Mouse (Mus musculus): Measurements from ENCODE around the gene Ngb. TPM values are rescaled to one million over a fixed set of nuclear protein-coding genes. Genes with fewer than 3 reads are reported as not detected.

The Ngb gene
- total and polyA plus RNA-seq, 3 experiments, result not detected

- Histone ChIP-seq H3K4me2 (ENCODE audit: insufficient read depth, low read depth, poor library complexity, severe bottlenecking) (no peak overlapping the region), H3K27me3 (replicated peaks) (no peaks in the 10 kb centered on the region), H3K27ac (ENCODE audit: insufficient read depth, low read depth) (no peak overlapping the region), H3K4me1 (ENCODE audit: control insufficient read depth in 1 of 2, insufficient read depth in 2 of 2) (no peaks in the 10 kb centered on the region), H3K9ac (ENCODE audit: insufficient read depth, low read depth) (no peak overlapping the region), H3K4me3 (replicated peaks in 1 of 3; ENCODE audit: low read depth in 2 of 3, low read length in 2 of 3, poor library complexity in 1 of 3) (no peak overlapping the region), H3K9me3 (replicated peaks; ENCODE audit: low read length) (no peaks in the 10 kb centered on the region), H3K79me2 (replicated peaks; ENCODE audit: control insufficient read depth, extremely low read depth, insufficient read depth, poor library complexity, severe bottlenecking) (no peaks in the 10 kb centered on the region), H3K36me3 (replicated peaks in 1 of 2; ENCODE audit: control insufficient read depth in 1 of 2, insufficient read depth in 1 of 2, low read length in 1 of 2) (peaks cover 4 to 16% of the 10 kb centered on the region in 2 experiments)
- dilution Hi-C loops (cut with MboI; ENCODE audit: extremely low pct_ligation_motif_present, extremely low pct_unique_long_range_greater_than_20kb, low sequenced_read_pairs) (no loop called here), in situ Hi-C loops (cut with MboI; ENCODE audit: low pct_ligation_motif_present, low pct_unique_long_range_greater_than_20kb, low sequenced_read_pairs) (no loop called here)
- DNase-seq (ENCODE audit: extremely low read depth), result no peak
- TF ChIP-seq ZNF384 (IDR thresholded peaks at IDR 0.05; ENCODE audit: low read depth, low read length) (peak; percentile 34; the same call in 1 of the 2 replicates), CTCF (conservative IDR thresholded peaks at IDR 0.05 in 1 of 2, IDR thresholded peaks at IDR 0.05 in 1 of 2; ENCODE audit: low read depth in 2 of 2, low read length in 2 of 2) (no peak)
Measured at GRCm38 (mm10) chr12:87103471-87103870, 1.1 kb upstream of the Ngb start.

GRCm38 (mm10) chr12:87100331-87100730 lies 2.0 kb downstream of the Ngb start:
- Histone ChIP-seq H3K9me3 (replicated peaks; ENCODE audit: low read length) (no peaks in the 10 kb centered on the region), H3K9ac (ENCODE audit: insufficient read depth, low read depth) (no peak overlapping the region), H3K4me3 (replicated peaks in 1 of 3; ENCODE audit: low read depth in 2 of 3, low read length in 2 of 3, poor library complexity in 1 of 3) (no peak overlapping the region), H3K4me1 (ENCODE audit: control insufficient read depth in 1 of 2, insufficient read depth in 2 of 2) (no peaks in the 10 kb centered on the region), H3K79me2 (replicated peaks; ENCODE audit: control insufficient read depth, extremely low read depth, insufficient read depth, poor library complexity, severe bottlenecking) (no peaks in the 10 kb centered on the region), H3K27ac (ENCODE audit: insufficient read depth, low read depth) (no peak overlapping the region), H3K4me2 (ENCODE audit: insufficient read depth, low read depth, poor library complexity, severe bottlenecking) (no peak overlapping the region), H3K36me3 (replicated peaks in 1 of 2; ENCODE audit: control insufficient read depth in 1 of 2, insufficient read depth in 1 of 2, low read length in 1 of 2) (no peaks in the 10 kb centered on the region), H3K27me3 (replicated peaks) (no peaks in the 10 kb centered on the region)
- dilution Hi-C loops (cut with MboI; ENCODE audit: extremely low pct_ligation_motif_present, extremely low pct_unique_long_range_greater_than_20kb, low sequenced_read_pairs) (no loop called here), in situ Hi-C loops (cut with MboI; ENCODE audit: low pct_ligation_motif_present, low pct_unique_long_range_greater_than_20kb, low sequenced_read_pairs) (no loop called here)
- no peak for TF ChIP-seq CTCF (conservative IDR thresholded peaks at IDR 0.05 in 1 of 2, IDR thresholded peaks at IDR 0.05 in 1 of 2; ENCODE audit: low read depth in 2 of 2, low read length in 2 of 2)
- no peak for TF ChIP-seq RAD21 (IDR thresholded peaks at IDR 0.05; ENCODE audit: low read depth, low read length)
- no peak for TF ChIP-seq ZMIZ1 (IDR thresholded peaks at IDR 0.05; ENCODE audit: low read depth, low read length)
- DNase-seq (ENCODE audit: extremely low read depth), result no peak

GRCm38 (mm10) chr12:87093671-87094070 lies 8.7 kb downstream of the Ngb start:
- no peaks in the 10 kb centered on the region for H3K9me3 ChIP-seq (replicated peaks; ENCODE audit: low read length)
- TF ChIP-seq MAX (IDR thresholded peaks at IDR 0.05; ENCODE audit: low read length), result no peak
- TF ChIP-seq BHLHE40 (IDR thresholded peaks at IDR 0.05; ENCODE audit: low read depth, low read length), result no peak
- TF ChIP-seq NRF1 (IDR thresholded peaks at IDR 0.05; ENCODE audit: low read depth, low read length), result no peak
- TF ChIP-seq PAX5 (IDR thresholded peaks at IDR 0.05; ENCODE audit: low read length), result no peak
- TF ChIP-seq TCF12 (IDR thresholded peaks at IDR 0.05; ENCODE audit: low read depth, low read length), result no peak
- TF ChIP-seq SIN3A (IDR thresholded peaks at IDR 0.05; ENCODE audit: low read length), result no peak
- TF ChIP-seq JUN (IDR thresholded peaks at IDR 0.05; ENCODE audit: insufficient read depth, low read depth, low read length), result no peak
- no peak for TF ChIP-seq JUND (conservative IDR thresholded peaks at IDR 0.05; ENCODE audit: low read depth, low read length)
- TF ChIP-seq E2F4 (IDR thresholded peaks at IDR 0.05; ENCODE audit: insufficient replicate concordance, low read depth, low read length), result no peak
- TF ChIP-seq USF1 (IDR thresholded peaks at IDR 0.05; ENCODE audit: low read depth, low read length), result no peak
- TF ChIP-seq USF2 (conservative IDR thresholded peaks at IDR 0.05; ENCODE audit: low read depth, low read length), result no peak
- no peaks in the 10 kb centered on the region for H3K27me3 ChIP-seq (replicated peaks)
- H3K4me2 ChIP-seq (ENCODE audit: insufficient read depth, low read depth, poor library complexity, severe bottlenecking), result no peak overlapping the region
- no peaks in the 10 kb centered on the region for H3K36me3 ChIP-seq (replicated peaks in 1 of 2; ENCODE audit: control insufficient read depth in 1 of 2, insufficient read depth in 1 of 2, low read length in 1 of 2)
- peaks cover 3 to 24% of the 10 kb centered on the region in 2 experiments; a peak in 3 of 4 replicates for H3K4me1 ChIP-seq (ENCODE audit: control insufficient read depth in 1 of 2, insufficient read depth in 2 of 2)
- no peak overlapping the region for H3K27ac ChIP-seq (ENCODE audit: insufficient read depth, low read depth)
- in situ Hi-C loops (cut with MboI; ENCODE audit: low pct_ligation_motif_present, low pct_unique_long_range_greater_than_20kb, low sequenced_read_pairs), result no loop called here
- H3K9ac ChIP-seq (ENCODE audit: insufficient read depth, low read depth), result no peak overlapping the region
- H3K4me3 ChIP-seq (replicated peaks in 1 of 3; ENCODE audit: low read depth in 2 of 3, low read length in 2 of 3, poor library complexity in 1 of 3), result no peak overlapping the region
- dilution Hi-C loops (cut with MboI; ENCODE audit: extremely low pct_ligation_motif_present, extremely low pct_unique_long_range_greater_than_20kb, low sequenced_read_pairs), result no loop called here
- H3K79me2 ChIP-seq (replicated peaks; ENCODE audit: control insufficient read depth, extremely low read depth, insufficient read depth, poor library complexity, severe bottlenecking), result no peaks in the 10 kb centered on the region
- DNase-seq (ENCODE audit: extremely low read depth), result no peak

Data from CH12.LX (cell line).